Mouse (Mus musculus) heart, postnatal 0 days (tissue): ENCODE data around the gene Wfdc11.
"Not testable (repeated sequence)": the region's sequence is repeated elsewhere in the genome, so short reads cannot be mapped to it uniquely, and the experiment has no call there.

Source experiments
- CTCF ChIP-seq: IDR thresholded peaks from 2 replicates; pipeline ENCODE4 v1.5.1; 2016; ENCODE audit warnings: antibody characterized with exemption, control low read depth, low read depth
- EP300 ChIP-seq: IDR thresholded peaks from 2 replicates; pipeline ENCODE4 v1.6.1; 2016; ENCODE audit warnings: antibody characterized with exemption, low read depth

- not testable (repeated sequence) for TF ChIP-seq CTCF, EP300
These were observed 60.4 kb downstream of the Wfdc11 start, which contains the start of the genes Wfdc6b and Wfdc8 for GRCm38 (mm10) chr2:164613471-164613870.
